Mouse (Mus musculus) forebrain, postnatal 0 days (tissue): ENCODE data around the gene Dand5. TPM values are rescaled to one million over a fixed set of nuclear protein-coding genes. Genes with fewer than 3 reads are reported as not detected.

Experiments used
- ATAC-seq: fragments of 200-750 bp; cut with Nextera tagmentation; 2 replicates; pipeline ENCODE4 v1.8.0; 2017; ENCODE audit warnings: mild to moderate bottlenecking, moderate library complexity
- DNase-seq: peaks from one replicate; pipeline ENCODE4 v3.0.0-alpha.2; 2015
- H3K27ac ChIP-seq: fragments of 300-500 bp; sonication (generic); 2 replicates; pipeline ENCODE4 v1.5.1; 2014; ENCODE audit warnings: low read depth, mild to moderate bottlenecking, antibody characterized with exemption, low read length, moderate library complexity, mixed read lengths
- H3K27me3 ChIP-seq: fragments of 300-500 bp; sonication (generic); 2 replicates; pipeline ENCODE4 v1.6.1; 2014; ENCODE audit warnings: mild to moderate bottlenecking, low read length, mixed read lengths; ENCODE audit not compliant: insufficient read depth
- H3K36me3 ChIP-seq: fragments of 300-500 bp; sonication (generic); 2 replicates; pipeline ENCODE4 v1.6.1; 2014; ENCODE audit warnings: mild to moderate bottlenecking, moderate library complexity; ENCODE audit not compliant: insufficient read depth
- H3K4me1 ChIP-seq: fragments of 300-500 bp; sonication (generic); 2 replicates; pipeline ENCODE4 v1.6.1; 2014; ENCODE audit warnings: antibody characterized with exemption; ENCODE audit not compliant: insufficient read depth
- H3K4me2 ChIP-seq: fragments of 300-500 bp; sonication (generic); 2 replicates; pipeline ENCODE4 v1.6.1; 2014; ENCODE audit warnings: low read depth, mild to moderate bottlenecking, moderate library complexity
- H3K4me3 ChIP-seq: fragments of 300-500 bp; sonication (generic); 2 replicates; pipeline ENCODE4 v1.5.1; 2014; ENCODE audit warnings: low read depth, low read length, mixed read lengths
- H3K9ac ChIP-seq: fragments of 300-500 bp; sonication (generic); 2 replicates; pipeline ENCODE4 v1.6.1; 2014; ENCODE audit warnings: mild to moderate bottlenecking
- H3K9me3 ChIP-seq: fragments of 300-500 bp; sonication (generic); 2 replicates; pipeline ENCODE4 v1.6.1; 2016; ENCODE audit warnings: low read length
- CTCF ChIP-seq: sonication (generic); IDR thresholded peaks from 2 replicates; pipeline ENCODE4 v1.5.1; 2016; ENCODE audit warnings: antibody characterized with exemption, control low read depth, low read depth
- WGBS: fragments of 180-500 bp; shearing (Covaris S2); extraction: QIAGEN DNeasy Blood & Tissue Kit; methylation state at CpG from one replicate; pipeline ENCODE4 v1.1.7; 2014; 5-methylcytosine and 5-hydroxymethylcytosine counted together
- polyA plus RNA-seq: library from polyadenylated mRNA; unstranded; fragments of >200 nt; fragmentation: Nextera tagmentation; extraction: Ambion mirVana; gene quantifications from 2 replicates; pipeline ENCODE4 v1.2.1, GENCODE M21; 2015
- total RNA-seq: library from RNA; depleted of rRNA; stranded (reverse); fragments of >200 nt; gene quantifications from 2 replicates; pipeline ENCODE4 v1.2.3, GENCODE M21; 2014

Gene Dand5
- total and polyA plus RNA-seq, 2 experiments from 2014 or later: 6.9 to 10.0 TPM

- no peak for TF ChIP-seq CTCF
- Histone ChIP-seq H3K9me3 (no peaks in the 10 kb centered on the region), H3K9ac (peak overlapping the region; percentile 88), H3K4me2 (peak overlapping the region; percentile 85), H3K36me3 (peaks cover 73% of the 10 kb centered on the region), H3K4me1 (peaks cover 17% of the 10 kb centered on the region), H3K4me3 (peak overlapping the region; percentile 84), H3K27ac (peak overlapping the region; percentile 84), H3K27me3 (no peaks in the 10 kb centered on the region)
- DNase-seq (no peak), ATAC-seq (no peak)
- WGBS: 2% methylated on average over 7 of the region's 7 CpGs
These were observed 17.2 kb upstream of the Dand5 start for GRCm38 (mm10) chr8:84839875-84840247.

- no peak for TF ChIP-seq CTCF
- ATAC-seq (no peak), DNase-seq (no peak)
- Histone ChIP-seq H3K4me2 (peak overlapping the region; percentile 85), H3K4me3 (peak overlapping the region; percentile 84), H3K27ac (no peak overlapping the region), H3K9me3 (no peaks in the 10 kb centered on the region), H3K36me3 (peaks cover 73% of the 10 kb centered on the region), H3K27me3 (no peaks in the 10 kb centered on the region), H3K4me1 (peaks cover 16% of the 10 kb centered on the region), H3K9ac (no peak overlapping the region; the same call in 1 of the 2 replicates)
- WGBS: 89% methylated on average over 2 of the region's 2 CpGs
These were observed 16.8 kb upstream of the Dand5 start for GRCm38 (mm10) chr8:84839411-84839810.

DNA sequence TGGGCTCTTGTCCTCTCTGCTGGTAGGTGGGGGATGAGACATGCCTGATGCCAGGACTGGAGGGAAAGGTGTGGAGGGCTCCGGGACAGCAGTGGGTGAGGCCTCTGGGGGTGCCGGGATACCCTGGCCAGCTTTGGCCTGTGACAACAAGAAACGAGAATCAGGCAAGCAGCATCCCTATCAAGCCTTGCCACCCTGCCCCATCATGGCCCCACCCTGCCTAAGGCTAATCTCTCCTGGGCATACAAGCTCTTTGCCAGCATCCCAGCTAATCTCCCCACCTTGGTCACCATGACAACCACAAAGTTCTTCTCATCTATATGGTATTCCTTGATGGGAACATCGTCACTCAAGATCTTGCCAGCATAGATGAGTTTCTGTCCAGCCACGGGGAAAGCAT lies 15.9 kb upstream of the Dand5 start:
- Histone ChIP-seq H3K4me2 (no peak overlapping the region), H3K9ac (no peak overlapping the region), H3K9me3 (no peaks in the 10 kb centered on the region), H3K4me3 (no peak overlapping the region), H3K36me3 (peaks cover 72% of the 10 kb centered on the region), H3K27ac (no peak overlapping the region), H3K27me3 (no peaks in the 10 kb centered on the region), H3K4me1 (peaks cover 16% of the 10 kb centered on the region)
- DNase-seq: no peak
- no peak for TF ChIP-seq CTCF
- ATAC-seq: no peak
- 80% methylated on average over 5 of the region's 5 CpGs for whole genome bisulfite sequencing

GRCm38 (mm10) chr8:84837912-84838470 lies 15.4 kb upstream of the Dand5 start:
- 86% methylated on average over 15 of the region's 15 CpGs for WGBS
- Histone ChIP-seq H3K9ac (no peak overlapping the region), H3K36me3 (peaks cover 67% of the 10 kb centered on the region), H3K9me3 (no peaks in the 10 kb centered on the region), H3K27me3 (no peaks in the 10 kb centered on the region), H3K4me2 (no peak overlapping the region), H3K27ac (no peak overlapping the region), H3K4me1 (peaks cover 18% of the 10 kb centered on the region), H3K4me3 (no peak overlapping the region)
- no peak for TF ChIP-seq CTCF
- ATAC-seq (no peak), DNase-seq (no peak)

DNA sequence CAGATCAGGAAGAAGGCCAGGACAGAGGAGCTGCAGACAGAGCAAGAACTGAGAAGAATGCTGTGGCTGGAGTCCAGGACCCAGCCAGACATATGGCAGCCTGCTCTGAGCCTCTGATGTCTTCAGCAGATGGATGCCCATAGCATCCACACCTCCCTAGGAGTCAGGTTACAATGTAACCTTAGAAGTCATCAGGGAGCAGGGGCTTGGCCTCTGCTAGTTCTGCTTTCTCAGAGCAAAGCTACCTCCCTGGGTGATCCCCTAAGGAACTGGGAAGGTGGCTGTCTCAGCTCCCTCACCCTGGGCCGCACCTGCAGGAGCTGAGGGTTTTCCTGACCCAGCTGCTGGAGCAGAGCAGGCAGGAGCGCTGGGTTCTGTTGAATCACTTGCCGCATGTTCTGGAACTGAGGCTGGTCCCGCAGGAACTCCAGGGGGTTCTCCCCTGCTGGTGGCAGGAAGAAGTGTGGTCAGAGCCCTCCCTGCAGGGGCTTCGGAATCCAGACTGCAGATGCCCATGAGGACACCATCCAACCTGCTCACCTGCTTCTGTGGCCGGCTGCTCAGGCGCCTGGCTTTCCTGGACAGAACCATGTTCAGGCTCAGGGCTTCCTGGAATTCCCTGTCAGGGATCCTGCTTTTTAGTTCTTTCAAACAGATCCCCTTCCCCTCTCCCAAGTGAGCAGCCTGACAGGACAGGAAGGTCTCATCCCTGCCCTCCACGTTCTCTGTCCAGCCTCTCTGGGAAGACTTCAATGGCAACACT lies 14.7 kb upstream of the Dand5 start:
- H3K9me3 ChIP-seq: no peaks in the 10 kb centered on the region
- H3K4me2 ChIP-seq: no peak overlapping the region
- H3K4me1 ChIP-seq: peaks cover 18% of the 10 kb centered on the region
- no peaks in the 10 kb centered on the region for H3K27me3 ChIP-seq
- no peak for ATAC-seq
- no peak overlapping the region for H3K4me3 ChIP-seq
- no peak for DNase-seq
- peaks cover 60% of the 10 kb centered on the region for H3K36me3 ChIP-seq
- WGBS: 79% methylated on average over 8 of the region's 8 CpGs
- H3K9ac ChIP-seq: no peak overlapping the region
- no peak for TF ChIP-seq CTCF
- no peak overlapping the region for H3K27ac ChIP-seq

- Histone ChIP-seq H3K4me2 (no peak overlapping the region), H3K27me3 (no peaks in the 10 kb centered on the region), H3K4me3 (no peak overlapping the region), H3K4me1 (peaks cover 18% of the 10 kb centered on the region), H3K9ac (no peak overlapping the region), H3K36me3 (peaks cover 48% of the 10 kb centered on the region), H3K27ac (peak overlapping the region; percentile 83), H3K9me3 (no peaks in the 10 kb centered on the region)
- TF ChIP-seq CTCF: no peak
- 47% methylated on average over 10 of the region's 10 CpGs for WGBS
- ATAC-seq (peak; percentile 66), DNase-seq (peak; percentile 91)
These were observed 12.5 kb upstream of the Dand5 start for GRCm38 (mm10) chr8:84834866-84835855.
